Mouse (Mus musculus): ENCODE data around the gene Hspg2.

Gene Hspg2

DNA sequence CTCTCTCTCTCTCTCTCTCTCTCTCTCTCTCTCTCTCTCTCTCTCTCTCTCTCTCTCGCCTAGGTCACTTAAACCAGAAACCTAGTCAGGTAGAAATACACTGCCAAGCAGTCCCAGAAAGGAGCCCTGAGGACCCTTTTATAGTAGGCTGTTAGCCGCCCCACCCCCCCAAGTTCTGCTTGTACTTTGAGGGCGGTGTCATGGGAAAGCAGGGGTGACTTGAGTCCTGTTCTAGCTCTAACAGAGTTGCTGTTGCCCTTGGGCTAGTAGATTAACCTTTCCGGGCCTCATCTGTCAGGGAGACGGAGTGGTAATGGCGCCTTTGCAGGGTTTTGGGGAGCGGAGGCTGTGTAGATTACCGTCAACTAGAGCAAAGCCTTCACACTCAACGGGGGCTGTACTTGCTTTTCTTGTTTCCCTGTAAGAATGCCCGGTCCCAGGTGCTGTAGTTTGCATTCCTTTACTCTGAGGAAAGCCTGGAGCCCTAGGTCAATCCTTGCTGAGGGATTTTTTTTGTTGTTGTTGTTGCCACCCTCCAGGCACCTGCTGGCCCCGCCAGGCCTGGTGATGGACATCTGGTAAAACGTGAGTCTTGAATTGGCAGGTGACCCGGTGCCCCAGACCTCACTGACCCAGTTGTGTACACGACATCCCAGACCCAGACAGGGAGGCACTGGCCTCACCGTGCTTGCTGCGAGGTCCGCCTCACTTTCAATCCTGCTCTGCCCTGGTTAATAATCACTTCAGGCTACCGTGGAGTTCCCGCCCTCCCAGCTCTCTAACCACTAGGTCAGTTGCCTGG is 11.8 kb downstream of the Hspg2 start:
- no peak for DNase-seq (ENCODE audit: low spot score in 2 of 2)

GRCm38 (mm10) chr4:137480993-137481340 is 12.4 kb downstream of the Hspg2 start:
- DNase-seq (ENCODE audit: low spot score in 2 of 2): no peak

- no peak for DNase-seq (ENCODE audit: low spot score in 2 of 2)
Measured at GRCm38 (mm10) chr4:137481381-137482030, 12.9 kb downstream of the Hspg2 start.

DNA sequence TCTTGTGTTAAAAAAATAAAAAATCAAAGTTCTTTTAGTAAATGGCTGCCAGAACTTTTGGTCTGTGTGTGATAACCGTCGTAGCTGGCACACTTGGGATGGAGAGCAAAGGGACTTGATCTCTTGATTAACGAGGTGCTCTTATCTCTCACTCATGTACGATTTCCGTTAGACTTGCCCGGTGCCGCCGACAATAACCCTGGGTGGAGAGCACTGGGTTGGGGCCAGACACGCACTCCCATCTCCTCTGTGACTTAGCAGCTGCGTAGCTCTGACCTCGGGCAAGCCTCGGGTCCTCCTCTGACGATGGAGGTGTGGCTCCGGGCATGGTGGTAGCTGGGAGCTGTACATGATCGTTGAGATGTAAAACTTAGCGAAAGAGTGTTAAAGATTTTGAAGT is 15.3 kb downstream of the Hspg2 start:
- DNase-seq (ENCODE audit: low spot score in 2 of 2): no peak

DNA sequence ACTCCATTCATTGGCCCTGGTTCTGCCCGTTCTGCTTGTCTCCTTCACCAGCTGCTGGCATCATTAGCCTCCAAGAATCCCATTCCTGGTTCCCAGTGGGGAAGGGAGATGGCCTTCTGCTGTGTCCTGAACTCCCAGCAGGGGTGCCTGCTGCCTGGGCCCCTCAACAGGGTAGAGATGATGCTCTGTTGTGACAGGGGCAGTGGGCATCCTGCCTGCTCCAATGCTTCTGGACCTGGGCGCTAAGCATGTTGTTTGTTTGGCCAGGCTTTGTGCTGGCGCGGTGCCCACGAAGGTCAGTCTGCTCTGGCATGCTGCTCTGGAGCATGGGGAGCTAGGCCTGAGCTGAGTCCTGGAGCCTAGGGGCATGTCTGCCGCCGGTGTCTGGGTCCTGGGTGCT is 16.0 kb downstream of the Hspg2 start:
- DNase-seq (ENCODE audit: low spot score in 2 of 2): no peak

GRCm38 (mm10) chr4:137485258-137485960 is 16.8 kb downstream of the Hspg2 start:
- DNase-seq (ENCODE audit: low spot score in 2 of 2): no peak

- no peak for DNase-seq (ENCODE audit: low spot score in 2 of 2)
Measured at GRCm38 (mm10) chr4:137486081-137487014, 17.8 kb downstream of the Hspg2 start.

- no peak for DNase-seq (ENCODE audit: low spot score in 2 of 2)
Measured at GRCm38 (mm10) chr4:137487286-137488000, 18.9 kb downstream of the Hspg2 start.

GRCm38 (mm10) chr4:137488038-137488437 is 19.5 kb downstream of the Hspg2 start:
- DNase-seq (ENCODE audit: low spot score in 2 of 2): no peak

DNA sequence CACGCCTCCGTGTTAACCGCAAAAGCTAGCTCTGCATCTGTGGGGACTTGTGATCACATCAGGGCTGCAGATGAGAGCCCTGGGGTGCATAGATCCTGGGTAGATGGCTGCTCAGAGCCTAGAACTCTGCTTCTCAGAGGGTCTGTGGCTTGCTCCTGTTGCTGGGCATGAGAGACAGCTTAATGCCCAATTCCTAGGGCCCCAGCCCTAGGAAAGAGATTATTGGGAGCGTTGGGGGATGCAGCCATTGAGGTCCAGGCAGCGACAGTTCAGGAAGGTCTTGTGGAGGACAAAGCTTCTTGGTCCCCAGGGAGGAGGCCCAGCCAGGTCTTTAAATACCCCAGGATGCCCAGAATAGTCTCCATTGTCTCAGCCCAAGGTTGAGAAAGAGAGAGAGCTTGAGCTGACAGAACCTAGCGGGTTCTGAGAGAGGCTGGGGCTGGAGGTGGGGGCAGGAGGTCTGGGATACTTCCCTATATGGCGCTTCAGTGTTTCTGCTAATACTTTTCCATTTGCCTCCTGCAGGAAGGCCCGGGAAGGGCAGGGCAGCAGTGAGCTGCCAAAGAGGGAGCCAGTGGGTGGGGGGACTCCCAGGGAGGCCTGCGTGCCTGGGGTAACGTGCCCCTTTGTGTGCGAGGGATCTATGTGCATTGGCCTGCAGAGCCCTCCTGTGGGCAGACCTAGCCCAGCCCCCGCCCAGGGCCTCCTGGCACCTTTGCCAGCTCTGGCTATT is 20.2 kb downstream of the Hspg2 start:
- no peak for DNase-seq (ENCODE audit: low spot score in 2 of 2)

DNA sequence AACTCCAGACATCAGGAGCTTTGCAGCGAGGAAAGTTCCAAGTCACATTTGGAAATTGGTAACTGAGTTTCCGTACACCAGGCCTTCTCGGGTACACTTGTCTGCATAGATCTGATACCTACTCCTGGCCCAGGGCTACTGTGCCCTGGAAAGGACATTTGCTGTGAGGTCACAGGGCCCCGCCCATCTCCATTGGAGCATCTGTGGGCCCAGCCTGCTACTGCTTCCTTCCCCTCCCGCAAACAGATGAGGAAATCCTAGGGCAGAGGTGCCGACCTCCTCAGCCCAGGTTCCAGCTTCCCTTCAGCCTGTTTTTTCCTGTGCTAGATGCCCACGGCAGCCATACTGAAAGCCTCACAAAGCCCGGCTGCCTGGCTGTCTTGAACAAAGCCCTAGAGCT is 21.4 kb downstream of the Hspg2 start:
- DNase-seq (ENCODE audit: low spot score in 2 of 2): no peak

DNA sequence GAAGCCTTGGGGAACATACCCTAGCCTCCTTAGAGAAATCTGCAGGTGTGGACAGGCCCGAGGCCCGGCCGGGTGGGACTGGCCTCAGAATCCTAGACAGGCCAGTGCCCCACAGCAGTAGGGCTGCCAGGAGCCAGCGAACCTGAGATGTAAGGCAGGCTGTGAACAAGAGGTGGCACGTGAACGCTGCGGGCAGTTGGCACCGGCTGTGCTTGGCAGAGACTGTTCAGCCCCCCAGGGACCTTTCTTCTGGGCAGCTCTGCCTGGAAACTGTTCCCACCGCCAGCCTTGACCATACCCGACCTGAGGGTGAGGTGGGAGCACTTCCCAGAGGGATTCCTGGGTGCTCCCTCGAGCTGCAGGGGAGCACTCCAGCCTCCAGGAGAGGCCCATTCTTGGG is 24.0 kb downstream of the Hspg2 start:
- no peak for DNase-seq (ENCODE audit: low spot score in 2 of 2)

DNA sequence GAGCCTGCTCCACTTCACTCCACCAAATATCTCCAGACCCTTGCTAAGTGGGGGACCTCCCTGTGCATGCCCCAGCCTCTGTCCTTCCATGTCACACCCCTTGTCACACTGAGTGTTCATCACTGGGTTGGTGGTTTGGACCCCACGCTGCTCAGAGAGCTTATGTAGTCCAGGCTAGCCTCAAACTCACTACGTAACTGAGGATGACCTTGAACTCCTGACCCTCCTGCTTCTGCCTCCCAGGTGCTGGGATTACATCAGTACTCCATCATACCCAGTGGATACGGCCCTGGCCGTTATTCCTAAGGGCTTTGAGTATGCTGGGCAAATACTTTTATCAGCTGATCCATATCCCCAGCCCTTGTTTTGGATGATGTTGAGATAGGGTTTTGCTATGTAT is 24.6 kb downstream of the Hspg2 start:
- no peak for DNase-seq (ENCODE audit: low spot score in 2 of 2)

DNA sequence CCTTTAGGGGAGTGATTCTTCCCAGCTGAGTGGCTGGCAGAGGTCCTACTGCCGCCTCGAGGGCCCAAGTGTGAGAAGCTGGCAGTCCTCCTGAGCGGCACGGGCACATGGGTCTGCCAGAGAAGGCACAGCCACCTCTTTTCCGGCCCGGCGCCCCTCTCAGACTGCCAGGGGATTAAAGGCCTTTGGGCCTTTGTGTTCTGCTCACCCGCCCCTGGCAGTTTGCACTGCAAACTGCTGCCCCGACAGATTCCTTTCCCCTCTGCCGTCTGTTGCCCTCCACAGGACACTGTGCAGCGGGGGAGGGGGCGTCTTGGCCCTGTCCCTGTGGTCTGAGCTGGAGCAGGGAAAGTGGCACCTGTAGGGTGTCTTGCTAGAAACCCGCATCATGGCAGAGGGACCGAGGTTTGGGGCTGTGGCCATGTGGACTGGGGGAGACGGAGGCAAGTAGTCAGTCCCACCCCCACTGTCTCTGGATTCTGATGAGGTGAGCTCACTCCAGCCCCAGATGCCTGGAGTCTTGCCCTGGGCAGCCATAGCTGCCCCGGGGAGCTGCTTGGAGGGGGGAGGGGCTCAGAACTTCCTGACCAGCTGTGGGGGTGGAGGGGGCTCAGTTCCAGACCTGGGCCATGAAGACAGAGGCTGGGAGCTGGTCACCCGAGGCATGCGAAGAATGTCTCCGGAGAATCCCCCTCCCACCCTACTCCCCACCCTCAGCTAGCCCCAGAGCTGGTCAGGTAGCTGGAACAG is 26.4 kb downstream of the Hspg2 start:
- no peak for DNase-seq (ENCODE audit: low spot score in 2 of 2)

GRCm38 (mm10) chr4:137495501-137496100 is 27.0 kb downstream of the Hspg2 start:
- no peak for DNase-seq (ENCODE audit: low spot score in 2 of 2)

DNA sequence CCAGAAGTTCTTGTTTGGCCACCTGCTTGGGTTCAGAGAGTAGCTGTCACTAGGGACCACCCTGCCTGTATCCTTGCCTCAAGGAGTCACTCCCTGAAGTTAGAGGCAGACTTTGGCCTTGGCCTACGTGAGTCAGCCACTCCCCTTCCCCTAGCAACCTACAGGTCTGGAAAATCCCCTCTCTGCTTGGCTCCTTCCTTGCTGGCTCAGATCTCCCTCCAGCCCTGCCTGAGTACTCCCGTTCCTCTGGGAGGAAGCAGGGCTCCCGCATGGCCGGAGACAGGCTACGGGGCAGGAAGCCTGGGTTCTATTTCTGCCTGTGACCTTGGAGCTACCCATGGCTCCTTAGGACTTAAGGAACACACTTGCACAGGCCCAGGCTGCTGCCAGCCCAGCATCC is 28.8 kb downstream of the Hspg2 start:
- no peak for DNase-seq (ENCODE audit: low spot score in 2 of 2)

DNA sequence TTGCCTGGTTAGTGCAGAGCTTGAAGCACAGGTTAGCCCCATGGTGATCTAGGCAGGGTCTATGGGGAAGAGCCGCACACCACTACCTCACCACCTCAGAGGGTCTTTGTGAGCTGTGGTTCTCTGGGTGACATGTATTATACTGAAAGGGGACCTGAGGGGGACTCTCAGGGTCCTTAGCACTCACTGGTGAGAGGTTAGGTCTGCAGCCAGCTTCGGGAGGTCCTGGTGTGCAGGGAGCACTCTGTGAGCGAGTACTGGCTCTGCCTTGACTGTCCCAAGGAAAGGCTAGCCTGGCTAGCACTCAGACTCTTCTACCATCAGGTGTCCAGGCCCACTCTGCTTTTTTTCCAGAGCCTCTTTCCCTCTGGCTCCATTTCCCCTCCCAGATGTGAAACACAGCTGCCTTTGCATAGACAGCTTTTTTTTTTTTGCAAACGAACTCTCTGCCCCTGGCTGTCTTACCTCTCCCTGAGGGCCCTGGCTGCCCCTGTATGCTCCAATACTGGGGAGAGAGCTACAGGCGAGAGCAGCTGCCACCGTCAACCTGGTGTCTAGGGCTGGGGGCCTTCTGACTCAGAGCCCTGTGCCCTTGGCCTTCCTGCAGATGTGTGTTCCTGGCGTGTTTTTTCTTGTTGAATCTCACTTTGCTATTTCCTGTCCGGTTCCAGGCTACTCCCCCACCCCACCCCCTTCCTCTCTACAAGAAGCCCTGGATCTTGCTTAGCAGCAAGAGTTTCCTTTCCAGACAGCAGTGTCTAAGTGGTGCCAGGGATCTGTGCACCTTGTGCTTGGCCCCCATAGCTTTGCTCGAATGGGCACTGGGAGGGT is 29.5 kb downstream of the Hspg2 start:
- DNase-seq (ENCODE audit: low spot score in 2 of 2): no peak

- DNase-seq (ENCODE audit: low spot score in 2 of 2): no peak
Measured at GRCm38 (mm10) chr4:137498882-137499583, 30.5 kb downstream of the Hspg2 start.

Data from right cerebral cortex, postnatal 36 days (tissue).